Mouse (Mus musculus): ENCODE data around the gene Ttll9. TPM values are rescaled to one million over a fixed set of nuclear protein-coding genes. Genes with fewer than 3 reads are reported as not detected.

The Ttll9 gene
- total RNA-seq (2023), result not detected

DNA sequence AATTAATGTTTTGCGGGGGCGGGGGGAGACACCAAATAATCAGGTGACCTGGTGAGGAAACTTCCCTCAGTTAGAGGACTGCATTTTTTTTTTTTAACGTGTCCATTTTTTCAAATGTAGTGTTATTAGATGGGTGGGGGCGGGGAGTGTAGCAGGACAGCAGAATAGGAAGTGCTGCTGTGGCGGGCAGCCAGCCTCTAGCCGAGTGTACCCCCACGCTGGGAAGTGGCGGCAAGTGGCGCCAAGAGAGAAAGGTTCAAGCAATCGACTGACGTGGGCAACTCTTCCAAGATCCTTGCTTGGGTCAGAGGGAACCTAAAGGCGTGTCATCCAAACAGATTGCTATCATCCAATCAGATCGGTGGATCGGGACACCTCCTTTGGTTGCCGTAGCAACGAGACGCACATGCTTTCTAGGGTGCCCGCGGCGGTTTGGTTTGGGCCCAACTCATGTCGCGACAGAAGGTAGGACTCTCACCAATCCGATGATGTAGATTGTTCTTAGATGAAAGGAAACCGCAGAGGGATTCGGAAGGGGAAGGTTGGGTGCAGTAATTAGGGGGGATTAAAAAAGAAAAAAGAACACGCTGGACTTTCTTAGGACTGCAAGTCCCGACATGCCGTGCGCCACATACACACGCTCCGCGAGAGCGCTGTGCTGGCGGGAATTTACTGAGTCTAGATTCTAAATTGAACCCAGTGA is at the start of gene Ttll9:
Gene Ttll9, plus strand, starts transcription at position 395 of the 703 bp plus-strand sequence.

DNA sequence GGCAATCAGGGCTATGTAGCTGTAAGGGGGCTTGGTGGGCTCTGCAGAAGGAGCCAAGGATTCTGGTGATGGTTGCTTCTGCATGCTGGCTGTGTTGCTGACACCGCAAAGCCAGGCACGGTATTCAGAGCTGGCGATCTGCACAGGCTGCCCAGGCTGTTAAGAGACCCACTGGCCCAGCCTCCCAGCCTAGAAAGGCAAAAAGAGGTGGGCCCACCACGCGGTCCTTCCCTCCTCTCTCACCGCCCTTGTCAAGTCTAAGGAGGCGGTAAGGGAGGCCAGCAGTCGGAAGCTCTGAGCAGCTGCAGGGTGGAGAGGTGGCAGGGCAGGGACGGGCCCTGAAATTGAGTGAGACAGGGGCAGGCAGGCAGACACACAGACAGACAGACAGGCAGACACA is 29.2 kb upstream of the Ttll9 start, which contains the start of gene Foxs1:
Gene Foxs1, minus strand, starts transcription at position 161 of the 400 bp plus-strand sequence.

DNA sequence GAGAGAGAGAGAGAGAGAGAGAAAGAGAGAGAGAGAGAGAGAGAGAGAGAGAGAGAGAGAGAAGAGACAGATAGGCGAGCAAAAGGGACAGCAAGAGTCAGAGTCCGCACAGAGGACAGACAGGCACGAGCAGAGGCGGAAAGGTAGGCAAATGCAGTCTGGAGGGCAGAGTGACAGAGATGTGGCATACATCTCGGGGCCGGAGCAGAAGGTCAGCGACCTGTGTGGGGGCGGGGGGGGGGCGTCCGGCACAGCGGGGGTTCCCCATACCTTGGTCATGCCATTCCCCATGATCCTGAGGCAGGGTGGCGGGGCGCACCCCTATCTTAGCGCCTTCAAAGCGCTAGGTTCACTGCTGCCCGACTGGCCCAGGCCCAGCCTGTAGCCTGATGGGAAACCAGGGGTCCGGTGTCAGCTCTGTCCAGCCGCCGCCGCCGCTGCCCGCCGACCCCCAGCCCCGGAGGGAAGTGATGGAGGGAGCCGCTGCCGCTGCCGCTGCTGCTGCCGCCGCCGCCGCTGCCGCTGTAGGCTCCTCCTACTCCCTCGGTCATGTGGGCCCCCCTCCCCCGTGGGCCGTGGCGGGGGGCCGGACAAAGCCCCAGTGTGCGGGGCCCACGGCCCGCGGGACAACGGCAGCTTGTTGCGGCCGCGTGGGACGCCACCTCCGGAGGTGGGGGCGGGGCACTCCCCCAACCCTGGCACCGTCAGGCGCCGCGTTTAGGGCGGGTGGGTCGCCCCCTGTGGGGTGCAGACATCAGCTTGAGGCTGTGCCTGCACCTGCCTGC is 11.0 kb upstream of the Ttll9 start, which contains the start of gene Dusp15:
Gene Dusp15, minus strand, starts transcription at position 634 of the 785 bp plus-strand sequence.

DNA sequence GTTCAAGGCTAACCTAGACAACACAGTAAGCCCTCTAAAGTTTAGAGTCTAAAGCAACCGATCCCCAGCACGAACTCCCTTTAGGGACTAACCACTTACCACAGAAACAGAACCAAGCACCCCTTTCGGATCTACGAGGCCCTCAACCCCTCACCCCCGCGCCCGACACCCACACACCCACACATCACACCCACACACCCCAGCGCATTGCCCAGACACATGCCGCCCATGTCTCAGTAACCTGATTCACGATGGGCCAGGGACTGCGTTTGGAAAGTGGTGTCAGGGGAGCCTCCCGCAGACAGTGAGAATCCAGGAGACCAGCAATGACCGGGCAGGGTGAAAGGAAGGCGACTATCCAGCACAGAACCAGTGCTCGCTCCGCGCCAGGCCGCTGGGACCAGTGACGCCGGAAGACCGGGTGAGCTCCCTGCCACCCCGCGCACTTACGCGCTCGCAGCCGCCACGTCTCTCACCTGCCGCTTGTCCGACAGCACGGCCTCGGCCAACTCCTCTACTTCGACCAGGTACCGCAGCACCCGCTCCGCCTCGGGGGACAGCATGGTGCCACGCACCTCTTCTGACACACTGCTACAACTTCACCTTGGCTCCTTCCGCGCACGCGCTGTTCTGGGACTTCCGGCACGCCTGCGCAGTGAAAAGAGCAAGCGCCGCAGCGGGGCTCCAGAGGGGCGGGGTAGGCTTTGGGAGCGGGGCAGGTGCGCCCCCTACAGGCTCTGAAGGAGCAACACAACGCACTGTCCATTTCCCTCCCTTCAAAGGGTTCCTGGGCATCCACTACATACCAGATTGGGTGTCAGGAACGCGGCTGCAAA is 52.7 kb downstream of the Ttll9 start, which contains the start of gene Pdrg1:
Gene Pdrg1, minus strand, starts transcription at position 670 of the 836 bp plus-strand sequence.

DNA sequence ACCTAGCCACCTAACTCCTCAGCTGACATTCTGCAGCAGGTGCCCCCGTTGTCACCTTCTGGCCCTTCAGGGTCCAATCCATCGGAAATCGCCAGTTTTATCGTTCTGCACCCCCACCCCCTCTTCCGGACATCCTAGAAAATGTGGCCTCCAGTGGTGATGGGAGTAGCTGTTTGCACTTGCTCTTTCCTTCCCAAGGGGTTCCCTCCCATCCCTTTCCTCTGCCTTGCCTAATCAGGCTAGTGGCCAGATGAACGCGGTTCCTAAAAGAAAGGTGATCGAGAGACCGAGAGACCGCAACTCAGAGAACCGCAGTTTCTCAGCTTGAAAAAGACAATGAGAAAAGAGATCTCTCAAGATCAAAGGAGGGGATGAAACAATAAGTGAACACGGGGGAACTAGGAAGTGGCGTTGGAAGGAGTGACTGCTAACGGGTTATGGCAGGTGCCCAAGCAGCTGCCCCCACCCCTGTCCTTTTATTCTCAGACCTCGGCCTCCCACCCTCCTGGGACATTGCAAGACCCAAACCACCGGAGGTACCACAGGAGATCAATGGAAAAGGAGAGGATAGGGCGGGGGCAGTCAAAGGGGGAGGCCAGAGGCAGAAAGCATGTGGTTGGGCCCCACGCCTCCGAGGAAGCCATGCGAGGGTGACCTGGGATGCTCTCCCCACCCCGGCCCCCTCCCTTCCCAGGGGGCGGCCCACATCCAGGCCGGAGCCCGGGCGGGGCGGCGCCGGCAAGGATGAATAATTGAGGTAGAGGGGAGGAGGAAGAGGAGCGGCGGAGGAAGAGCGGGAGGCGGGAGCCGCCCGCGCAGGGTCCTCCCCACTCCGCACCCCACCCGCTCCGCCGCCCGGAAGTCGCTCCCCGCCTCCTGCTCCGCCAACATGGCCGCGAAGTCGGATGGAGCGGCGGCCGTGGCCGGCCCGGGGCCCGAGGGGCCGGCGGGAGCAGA is 69.1 kb downstream of the Ttll9 start, which contains the start of gene Xkr7:
Gene Xkr7, plus strand, starts transcription at position 727 of the 957 bp plus-strand sequence.

Other genes with a start within 250 kb of the Ttll9 start
- 10 to 100 TPM; 48.3 to 57.3 TPM for gene Id1, start 226.2 kb upstream of the Ttll9 start, total RNA-seq (2023)
- under 1 TPM; 0.51 to 0.93 TPM for gene Cox4i2, start 208.3 kb upstream of the Ttll9 start, total RNA-seq (2023)
- gene Bcl2l1, start 130.8 kb upstream of the Ttll9 start, total RNA-seq (2023), result 10 to 100 TPM; 29.6 to 30.5 TPM
- gene Tpx2, start 114.5 kb upstream of the Ttll9 start, total RNA-seq (2023), result 10 to 100 TPM; 46.7 to 49.4 TPM
- under 1 TPM in 1 of 2 experiments, not detected in 1; 0.15 TPM for gene Mylk2, start 51.1 kb upstream of the Ttll9 start, total RNA-seq (2023)
- not detected for gene Foxs1, start 29.3 kb upstream of the Ttll9 start, total RNA-seq (2023)
- not detected for gene Dusp15, start 10.8 kb upstream of the Ttll9 start, total RNA-seq (2023)
- 10 to 100 TPM; 17.9 to 19.6 TPM for gene Pdrg1, start 52.9 kb downstream of the Ttll9 start, total RNA-seq (2023)
- gene Xkr7, start 69.4 kb downstream of the Ttll9 start, total RNA-seq (2023), result not detected
- gene Ccm2l, start 103.5 kb downstream of the Ttll9 start, total RNA-seq (2023), result 1 to 10 TPM; 1.9 to 2.3 TPM
- 100 to 1,000 TPM; 230 to 240 TPM for gene Hck, start 146.0 kb downstream of the Ttll9 start, total RNA-seq (2023)
- 10 to 100 TPM; 72.9 to 79.8 TPM for gene Tm9sf4, start 198.8 kb downstream of the Ttll9 start, total RNA-seq (2023)

All from neutrophil, adult 59 days (primary cell).